Mouse (Mus musculus) brown adipose tissue, adult 24 weeks (tissue): Measurements from ENCODE around the gene Nsmf. TPM values are rescaled to one million over a fixed set of nuclear protein-coding genes. Genes with fewer than 3 reads are reported as not detected.

ENCODE experiments used
- H3K27ac ChIP-seq: fragments of 200-500 bp; replicated peaks from 2 replicates; pipeline ENCODE4 v1.5.1; 2012; ENCODE audit warnings: low read depth, mild to moderate bottlenecking, low read length
- H3K4me1 ChIP-seq: fragments of 200-500 bp; 2 replicates; pipeline ENCODE4 v1.6.1; 2012; ENCODE audit warnings: low read length, mixed read lengths; ENCODE audit not compliant: control insufficient read depth, insufficient read depth, insufficient read length
- H3K4me3 ChIP-seq: fragments of 200-500 bp; 2 replicates; pipeline ENCODE4 v1.5.1; 2012; ENCODE audit warnings: low read depth, mild to moderate bottlenecking, low read length, moderate library complexity; ENCODE audit not compliant: insufficient read depth
- polyA plus RNA-seq: library from polyadenylated mRNA; stranded (reverse); fragments of >200 nt; gene quantifications from 2 replicates; pipeline ENCODE4 v1.2.4, GENCODE M21; 2012; ENCODE audit not compliant: missing spikeins, insufficient read depth, insufficient read length

The Nsmf gene
- polyA plus RNA-seq, 1 experiment = 15.1 TPM

GRCm38 (mm10) chr2:25104122-25104521 is 50.0 kb downstream of the Nsmf start:
- Histone ChIP-seq H3K4me3 (no peak overlapping the region), H3K27ac (no peak overlapping the region), H3K4me1 (peaks cover 7% of the 10 kb centered on the region; the same call in 1 of the 2 replicates)

GRCm38 (mm10) chr2:25106045-25106444 is 51.9 kb downstream of the Nsmf start:
- Histone ChIP-seq H3K27ac (peak overlapping the region; percentile 13; the same call in 1 of the 2 replicates), H3K4me1 (peaks cover 13% of the 10 kb centered on the region), H3K4me3 (no peak overlapping the region)

- Histone ChIP-seq H3K4me1 (peaks cover 22% of the 10 kb centered on the region), H3K27ac (no peak overlapping the region), H3K4me3 (no peak overlapping the region)
Measured at GRCm38 (mm10) chr2:25109487-25109886, 55.3 kb downstream of the Nsmf start.

GRCm38 (mm10) chr2:25110505-25111183 is 56.5 kb downstream of the Nsmf start:
- H3K4me3 ChIP-seq = no peak overlapping the region
- H3K4me1 ChIP-seq = peaks cover 22% of the 10 kb centered on the region
- peak overlapping the region; percentile 83 for H3K27ac ChIP-seq

- Histone ChIP-seq H3K4me3 (no peak overlapping the region), H3K27ac (peak overlapping the region; percentile 94), H3K4me1 (peaks cover 21% of the 10 kb centered on the region)
Measured at GRCm38 (mm10) chr2:25111184-25111791, 57.1 kb downstream of the Nsmf start.

Other genes starting within 250 kb of the Nsmf start
- 12.2 and 15.2 TPM in 2 replicates for gene Ehmt1, start 134.7 kb upstream of the Nsmf start, polyA plus RNA-seq
- 3.1 and 5.2 TPM in 2 replicates for gene Arrdc1, start 119.1 kb upstream of the Nsmf start, polyA plus RNA-seq
- gene Zmynd19, start 104.6 kb upstream of the Nsmf start, polyA plus RNA-seq = 7.2 and 10.3 TPM in 2 replicates
- gene Dph7, start 92.0 kb upstream of the Nsmf start, polyA plus RNA-seq = 4.9 and 6.0 TPM in 2 replicates
- 115 and 150 TPM in 2 replicates for gene Mrpl41, start 79.3 kb upstream of the Nsmf start, polyA plus RNA-seq
- 7.8 and 12.2 TPM in 2 replicates for gene Pnpla7, start 78.3 kb upstream of the Nsmf start, polyA plus RNA-seq
- gene Entpd8, start 25.9 kb downstream of the Nsmf start, polyA plus RNA-seq = not detected in 2 replicates
- gene Noxa1, start 40.8 kb downstream of the Nsmf start, polyA plus RNA-seq = not detected in 2 replicates
- gene Nrarp, start 126.4 kb downstream of the Nsmf start, polyA plus RNA-seq = 6.4 and 7.1 TPM in 2 replicates
- gene Tor4a, start 142.5 kb downstream of the Nsmf start, polyA plus RNA-seq = 1.8 and 6.0 TPM in 2 replicates
- 15.4 and 19.0 TPM in 2 replicates for gene Nelfb, start 157.1 kb downstream of the Nsmf start, polyA plus RNA-seq
- not detected in 2 replicates for gene Stpg3, start 160.3 kb downstream of the Nsmf start, polyA plus RNA-seq
- not detected in 2 replicates for gene Fam166a, start 164.4 kb downstream of the Nsmf start, polyA plus RNA-seq
- 193 and 284 TPM in 2 replicates for gene Tubb4b, start 170.3 kb downstream of the Nsmf start, polyA plus RNA-seq
- gene Slc34a3, start 180.0 kb downstream of the Nsmf start, polyA plus RNA-seq = not detected in 2 replicates
- not detected in 2 replicates for gene Rnf224, start 182.4 kb downstream of the Nsmf start, polyA plus RNA-seq
- not detected in 2 replicates for gene Rnf208, start 187.9 kb downstream of the Nsmf start, polyA plus RNA-seq
- gene Cysrt1, start 188.1 kb downstream of the Nsmf start, polyA plus RNA-seq = not detected in 2 replicates
- gene AL732309.1, start 192.5 kb downstream of the Nsmf start, polyA plus RNA-seq = 2.3 and 5.4 TPM in 2 replicates
- 13.5 and 18.9 TPM in 2 replicates for gene Tmem203, start 201.1 kb downstream of the Nsmf start, polyA plus RNA-seq
- gene Tprn, start 208.3 kb downstream of the Nsmf start, polyA plus RNA-seq = 1.7 and 3.7 TPM in 2 replicates
- 41.7 and 44.0 TPM in 2 replicates for gene Ssna1, start 218.1 kb downstream of the Nsmf start, polyA plus RNA-seq
- gene Anapc2, start 218.1 kb downstream of the Nsmf start, polyA plus RNA-seq = 18.6 and 23.7 TPM in 2 replicates
- not detected in 2 replicates for gene Tmem210, start 233.8 kb downstream of the Nsmf start, polyA plus RNA-seq
- not detected in 2 replicates for gene Lrrc26, start 235.6 kb downstream of the Nsmf start, polyA plus RNA-seq